Mouse (Mus musculus) spleen, postnatal 36 days (tissue): ENCODE data around the gene Olfr329-ps.
A peak's percentile ranks its signal among the peaks of the same experiment; 100 is the strongest.
"Not testable (repeated sequence)": the region's sequence is repeated elsewhere in the genome, so short reads cannot be mapped to it uniquely, and the experiment has no call there.

Experiments
- DNase-seq, 2 experiments: peaks; one replicate each; pipeline ENCODE4 v3.0.0; 2022; ENCODE audit warnings: low spot score in 2 of 2, mixed read lengths in 1 of 2

Gene Olfr329-ps

DNA sequence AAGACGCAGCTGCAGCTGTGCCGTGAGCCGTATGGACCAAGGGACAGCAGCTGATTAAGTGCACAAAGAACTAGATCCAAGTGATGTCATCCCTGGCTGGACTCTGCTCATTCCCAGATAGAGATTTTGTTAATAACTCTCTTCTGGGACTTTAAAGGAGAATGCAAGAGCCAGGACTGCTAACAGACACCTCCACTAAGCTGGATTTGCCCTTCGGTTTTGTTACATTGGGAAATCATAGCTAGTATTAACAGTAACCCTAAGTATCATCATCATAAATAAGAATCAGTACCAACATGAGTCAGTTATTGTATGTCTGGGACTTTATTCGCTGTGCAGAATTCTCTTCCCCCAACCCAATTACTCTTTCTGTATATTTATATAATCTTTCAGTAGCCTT lies at the start of gene Olfr329-ps:
Gene Olfr329-ps (minus strand): TSS at position 101 of the 400 bp plus-strand sequence.
- DNase-seq, result no peak

DNA sequence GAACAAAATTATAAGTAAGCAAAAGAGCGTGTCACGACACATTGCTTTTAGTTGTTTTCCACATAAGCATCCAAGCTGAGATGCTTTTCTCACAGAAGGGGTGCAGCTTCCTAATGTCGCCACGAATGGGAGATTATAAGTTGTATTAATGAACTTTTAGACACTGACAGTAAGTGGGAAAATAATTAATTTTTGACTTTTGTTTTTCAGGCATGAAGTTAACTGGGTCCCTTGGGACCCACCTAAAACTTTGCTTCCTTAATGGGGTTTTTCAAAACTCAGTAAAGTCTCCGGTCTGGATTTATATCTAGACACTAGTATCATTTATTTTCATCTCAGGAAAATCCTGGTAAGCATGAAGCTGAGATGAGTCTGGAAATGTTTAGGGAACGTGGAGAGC lies 48.6 kb upstream of the Olfr329-ps start, which contains the start of gene Olfr324:
Gene Olfr324 (plus strand): TSS at position 301 of the 400 bp plus-strand sequence.
- DNase-seq, result no peak

DNA sequence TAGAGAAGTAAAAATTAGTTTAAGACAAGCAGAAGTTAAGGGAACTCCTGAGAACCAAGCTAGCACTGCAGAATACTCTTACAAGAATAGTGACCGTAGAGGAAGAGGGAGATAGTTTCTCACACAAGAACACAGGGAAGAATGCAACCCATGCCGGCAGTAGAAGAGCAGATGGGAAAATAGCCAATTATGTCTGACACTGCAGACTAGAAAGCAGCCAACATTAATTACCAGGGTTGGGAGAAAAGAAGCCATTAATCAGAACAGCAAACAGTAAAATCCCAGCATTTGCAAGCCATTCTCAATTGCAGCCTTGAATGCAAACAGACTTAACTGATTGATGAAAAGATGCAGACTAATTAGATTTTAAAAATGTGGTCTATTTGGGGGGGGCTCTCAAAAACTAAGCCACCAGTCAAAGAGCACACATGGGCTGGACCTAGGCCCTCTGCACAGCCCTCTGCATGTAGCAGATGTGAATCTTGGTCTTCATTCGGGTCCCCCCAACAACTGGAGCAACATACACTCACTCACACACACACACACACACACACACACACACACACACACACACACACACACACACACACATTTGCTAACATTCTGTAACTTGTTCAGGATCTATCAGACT lies 42.5 kb upstream of the Olfr329-ps start:
- DNase-seq, result no peak

- peak; percentile 36 to 54 for DNase-seq
These were observed 41.7 kb upstream of the Olfr329-ps start for GRCm38 (mm10) chr11:58587898-58588348.

- no peak for DNase-seq
These were observed 32.4 kb upstream of the Olfr329-ps start for GRCm38 (mm10) chr11:58578636-58579035.

GRCm38 (mm10) chr11:58577430-58577829 lies 31.2 kb upstream of the Olfr329-ps start, which contains the start of gene Olfr325:
Gene Olfr325, plus strand, starts transcription at chr11:58577730.
- DNase-seq, result no peak

- no peak for DNase-seq
These were observed 24.2 kb upstream of the Olfr329-ps start, which contains the start of gene Olfr224 for GRCm38 (mm10) chr11:58570405-58570804. Gene Olfr224, minus strand, starts transcription at chr11:58570553.

DNA sequence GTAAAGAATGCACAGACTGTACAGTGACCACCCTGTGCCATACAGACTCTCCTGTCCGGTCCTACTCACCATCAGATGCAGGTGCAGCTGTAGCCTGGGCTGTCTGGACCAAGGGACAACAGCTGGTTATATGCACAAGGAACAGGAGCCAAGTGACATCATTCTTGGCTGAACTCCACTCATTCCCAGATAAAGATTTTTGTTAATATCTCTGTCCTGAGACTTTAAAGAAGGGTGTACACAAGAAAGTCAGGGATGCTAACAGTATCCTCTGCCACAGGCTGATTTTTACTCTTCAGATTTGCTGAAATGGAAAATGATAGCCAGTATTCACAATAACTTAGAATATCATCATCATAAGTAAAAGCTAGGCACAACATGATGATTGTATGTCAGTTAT lies 9.3 kb upstream of the Olfr329-ps start, which contains the start of gene Olfr328:
Gene Olfr328 (minus strand): TSS at position 101 of the 400 bp plus-strand sequence.
- DNase-seq, result no peak

DNA sequence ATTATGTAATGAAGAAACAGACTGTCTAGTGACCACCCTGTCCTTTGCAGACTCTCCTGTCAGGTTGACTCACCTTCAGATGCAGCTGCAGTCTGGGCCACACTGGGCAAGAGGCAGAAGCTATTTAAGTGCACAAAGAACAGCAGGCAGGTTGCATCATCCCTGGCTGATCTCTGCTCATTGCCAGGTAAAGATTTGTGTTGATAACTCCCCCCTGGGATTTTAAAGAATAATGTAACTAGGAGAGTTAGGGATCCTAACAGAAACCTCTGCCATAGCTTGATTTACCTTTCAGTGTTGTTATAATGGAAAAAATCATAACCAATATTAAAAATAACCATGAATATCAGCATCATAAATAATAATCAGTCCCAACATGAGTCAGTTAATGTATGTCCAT lies 11.5 kb downstream of the Olfr329-ps start, which contains the start of gene Olfr330:
Gene Olfr330 (minus strand): TSS at position 101 of the 400 bp plus-strand sequence.
- DNase-seq, result not testable (repeated sequence)

DNA sequence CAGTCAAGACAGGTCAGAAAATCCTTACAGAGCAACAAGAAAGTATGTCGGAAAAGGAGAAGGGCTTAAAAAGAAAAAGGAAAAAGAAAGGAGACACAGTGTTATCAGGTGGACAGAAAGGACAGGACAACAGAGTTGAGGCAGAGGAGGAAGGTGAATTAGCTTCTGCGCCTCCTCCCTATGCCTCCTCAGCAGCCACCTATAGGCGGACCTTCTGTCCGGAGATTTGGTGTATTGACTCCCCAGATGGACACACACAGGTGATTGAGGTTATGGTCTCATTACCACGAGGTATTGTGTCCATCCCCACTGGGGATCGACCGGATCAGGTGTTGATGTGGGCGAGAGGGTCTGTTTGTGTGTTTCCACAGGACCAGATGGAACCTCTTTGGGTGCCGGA lies 26.5 kb downstream of the Olfr329-ps start:
- peak; percentile 14 to 17 for DNase-seq

DNA sequence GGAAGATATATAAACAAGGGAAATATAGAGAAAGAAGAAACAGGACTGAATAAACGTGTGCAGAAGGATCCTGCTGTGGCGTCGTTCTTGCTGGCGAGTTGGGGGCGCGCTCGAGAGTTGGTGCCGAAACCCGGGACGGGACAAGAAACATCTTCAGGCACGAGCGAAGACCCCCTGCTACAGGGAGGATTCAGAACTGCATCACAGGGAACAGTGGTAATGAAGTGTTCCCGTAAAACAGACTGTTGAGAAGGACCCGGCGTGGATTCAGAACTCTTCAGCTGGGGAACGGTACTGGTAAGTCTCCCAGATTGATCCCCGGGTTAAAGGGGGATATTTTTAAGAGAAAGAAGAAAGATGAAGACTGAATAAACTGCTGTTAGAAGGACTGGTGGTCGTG lies 27.3 kb downstream of the Olfr329-ps start:
- peak; percentile 77 to 80 for DNase-seq

GRCm38 (mm10) chr11:58509058-58509457 lies 37.2 kb downstream of the Olfr329-ps start:
- DNase-seq, result not testable (repeated sequence)

DNA sequence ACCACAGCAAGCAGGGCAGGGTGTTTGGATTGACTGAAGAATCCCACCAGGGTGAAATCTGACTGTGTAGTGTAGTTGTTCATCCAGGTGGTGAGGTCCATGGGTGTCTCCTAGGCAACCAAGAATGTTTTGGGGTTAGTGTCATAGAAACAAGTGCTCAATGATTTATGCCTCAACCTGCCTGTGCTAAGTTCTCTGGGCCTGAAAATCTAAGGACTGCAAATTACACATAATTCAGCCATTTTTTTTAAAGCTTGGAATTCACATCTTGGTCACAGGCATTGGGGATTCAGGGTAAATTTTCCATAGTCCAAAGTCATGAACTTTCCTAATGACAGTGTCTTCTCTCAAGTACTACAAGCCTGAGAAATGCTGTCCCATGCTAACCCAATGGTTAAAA lies 43.8 kb downstream of the Olfr329-ps start, which contains the start of gene Olfr331:
Gene Olfr331 (minus strand): TSS at position 101 of the 400 bp plus-strand sequence.
- not testable (repeated sequence) for DNase-seq

DNA sequence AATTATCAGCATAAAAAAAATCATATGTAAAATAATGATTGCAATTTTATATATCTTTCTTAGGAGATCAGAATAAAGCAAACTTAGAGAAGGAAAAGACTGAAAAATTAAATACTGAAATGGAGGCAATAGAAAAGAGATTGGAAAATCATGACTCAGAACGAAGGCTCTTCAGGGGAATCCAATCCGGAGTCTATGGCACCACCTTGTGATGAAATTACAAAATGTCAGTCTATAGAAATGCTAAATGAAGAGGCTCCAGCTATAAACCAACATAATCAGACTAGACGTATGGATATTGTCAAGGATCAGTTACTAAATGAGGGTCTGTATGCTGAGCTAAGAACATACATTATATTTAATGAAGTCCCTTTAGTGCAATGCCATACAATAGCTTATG lies 46.9 kb downstream of the Olfr329-ps start:
- no peak for DNase-seq

GRCm38 (mm10) chr11:58498761-58499160 lies 47.5 kb downstream of the Olfr329-ps start:
- no peak for DNase-seq

DNA sequence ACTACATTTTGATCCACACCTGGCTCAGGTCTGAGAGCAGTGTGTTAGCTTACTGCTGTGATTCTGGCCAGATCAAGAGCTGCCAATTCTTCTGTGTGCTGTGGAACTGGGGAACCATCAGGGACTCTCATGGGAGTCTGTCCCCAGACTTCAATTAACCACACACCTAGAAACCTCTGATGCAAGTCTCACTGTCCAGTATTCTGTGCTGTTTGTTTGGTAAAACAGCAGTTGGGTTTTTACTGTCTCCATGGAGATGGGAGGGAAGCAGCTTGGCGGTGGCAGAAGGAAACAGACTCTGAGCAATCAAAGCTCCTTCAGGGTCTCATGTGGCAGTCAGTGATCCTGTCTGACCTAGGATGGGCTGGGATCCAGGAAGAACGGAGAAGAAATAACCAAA lies 53.8 kb downstream of the Olfr329-ps start, which contains the start of gene Olfr332:
Gene Olfr332 (minus strand): TSS at position 101 of the 400 bp plus-strand sequence.
- DNase-seq, result no peak
